Mouse (Mus musculus) liver, embryonic 14.5 days (tissue): Measurements from ENCODE around the gene Slc35b1. TPM values are rescaled to one million over a fixed set of nuclear protein-coding genes. Genes with fewer than 3 reads are reported as not detected.
A peak's percentile ranks its signal among the peaks of the same experiment; 100 is the strongest.

Source experiments
- ATAC-seq: fragments of 200-750 bp; cut with Nextera tagmentation; 2 replicates; pipeline ENCODE4 v1.8.0; 2017; ENCODE audit warnings: moderate number of reproducible peaks, mild to moderate bottlenecking, moderate library complexity; ENCODE audit not compliant: insufficient read depth
- DNase-seq, 3 experiments: peaks; one replicate each; pipeline ENCODE4 v3.0.0-alpha.2; 2012 to 2013; ENCODE audit warnings: low read depth in 3 of 3, low spot score in 3 of 3
- H3K27ac ChIP-seq: fragments of 300-500 bp; sonication (generic); 2 replicates; pipeline ENCODE4 v1.5.1; 2014; ENCODE audit warnings: moderate library complexity, mild to moderate bottlenecking, control low read depth, inconsistent platforms
- H3K27me3 ChIP-seq: fragments of 300-500 bp; sonication (generic); 2 replicates; pipeline ENCODE4 v1.6.1; 2014; ENCODE audit warnings: mild to moderate bottlenecking, low read length, moderate library complexity; ENCODE audit not compliant: control insufficient read depth, insufficient read depth
- H3K36me3 ChIP-seq: fragments of 300-500 bp; sonication (generic); replicated peaks from 2 replicates; pipeline ENCODE4 v1.6.1; 2014; ENCODE audit warnings: low read depth; ENCODE audit not compliant: control insufficient read depth, insufficient read depth
- H3K4me1 ChIP-seq, 2 experiments: fragments of 200-500 bp in 1 of 2; fragments of 300-500 bp in 1 of 2; sonication (generic) in 1 of 2; replicated peaks; 2 replicates each; pipeline ENCODE4 v1.6.1; 2012 to 2014; ENCODE audit warnings: antibody characterized with exemption in 1 of 2, inconsistent platforms in 1 of 2, low read length in 1 of 2; ENCODE audit not compliant: control insufficient read depth in 2 of 2, insufficient read depth in 2 of 2
- H3K4me2 ChIP-seq: fragments of 300-500 bp; sonication (generic); 2 replicates; pipeline ENCODE4 v1.6.1; 2014; ENCODE audit warnings: low read depth, mild to moderate bottlenecking, control low read depth, moderate library complexity
- H3K4me3 ChIP-seq, 2 experiments: fragments of 200-500 bp in 1 of 2; fragments of 300-500 bp in 1 of 2; sonication (generic) in 1 of 2; 2 replicates each; pipeline ENCODE4 v1.5.1; 2012 to 2014; ENCODE audit warnings: low read depth in 2 of 2, low read length in 2 of 2, mild to moderate bottlenecking in 2 of 2, control low read depth in 1 of 2, inconsistent platforms in 1 of 2, moderate library complexity in 1 of 2; ENCODE audit not compliant: insufficient read depth in 1 of 2
- H3K9ac ChIP-seq: fragments of 300-500 bp; sonication (generic); replicated peaks from 2 replicates; pipeline ENCODE4 v1.6.1; 2014; ENCODE audit warnings: mild to moderate bottlenecking, control low read depth, moderate library complexity
- H3K9me3 ChIP-seq: fragments of 300-500 bp; sonication (generic); 2 replicates; pipeline ENCODE4 v1.6.1; 2016; ENCODE audit warnings: low read length, mixed read lengths; ENCODE audit not compliant: control insufficient read depth
- CTCF ChIP-seq: IDR thresholded peaks from 2 replicates; pipeline ENCODE4 v1.5.1; 2016; ENCODE audit warnings: antibody characterized with exemption, low read depth, control low read depth
- EP300 ChIP-seq: IDR thresholded peaks from 2 replicates; pipeline ENCODE4 v1.6.1; 2016; ENCODE audit warnings: antibody characterized with exemption, low read depth
- WGBS: fragments of 180-500 bp; shearing (Covaris S2); extraction: QIAGEN DNeasy Blood & Tissue Kit; methylation state at CpG from one replicate; pipeline ENCODE4 v1.1.7; 2014; ENCODE audit not compliant: insufficient replicate concordance; 5-methylcytosine and 5-hydroxymethylcytosine counted together
- polyA plus RNA-seq, 2 experiments: library from polyadenylated mRNA; depleted of rRNA in 1 of 2; stranded (reverse) in 1 of 2; unstranded in 1 of 2; fragments of >200 nt; fragmentation: Nextera tagmentation in 1 of 2; extraction: Ambion mirVana in 1 of 2; gene quantifications; 2 replicates each; pipeline versions ENCODE4 v1.2.1 to v1.2.3; 2012 to 2014

The Slc35b1 gene
- polyA plus RNA-seq, 2 experiments, result 24.6 to 44.9 TPM

DNA sequence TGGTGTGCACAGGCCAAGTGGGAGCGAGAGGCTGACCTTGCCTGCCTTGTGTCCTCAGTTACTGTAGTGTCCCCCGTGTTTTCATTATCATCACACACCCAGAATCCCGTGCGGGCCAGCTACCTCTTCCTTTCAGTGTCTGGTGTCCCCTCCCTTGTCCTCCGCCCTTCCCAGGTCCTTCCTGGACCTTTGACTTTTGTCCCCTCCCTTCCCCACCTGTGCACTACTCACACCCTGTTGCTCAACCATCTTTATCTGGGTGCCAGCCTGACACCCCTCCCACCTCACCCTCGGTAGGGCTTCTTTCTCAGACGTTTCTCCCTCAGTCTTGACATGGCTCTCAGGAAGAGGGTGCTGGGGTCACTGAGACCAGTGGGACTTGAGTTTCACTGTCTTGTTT lies 2.9 kb downstream of the Slc35b1 start:
- Histone ChIP-seq H3K36me3 (peaks cover 11% of the 10 kb centered on the region), H3K4me2 (no peak overlapping the region), H3K27ac (no peak overlapping the region), H3K4me1 (peaks cover 11 to 12% of the 10 kb centered on the region in 2 experiments), H3K9me3 (no peaks in the 10 kb centered on the region), H3K27me3 (no peaks in the 10 kb centered on the region), H3K9ac (no peak overlapping the region), H3K4me3 (no peak overlapping the region)
- DNase-seq (no peak), ATAC-seq (no peak)
- no peak for TF ChIP-seq EP300
- no peak for TF ChIP-seq CTCF
- 66% methylated on average over 7 of the region's 7 CpGs for WGBS

DNA sequence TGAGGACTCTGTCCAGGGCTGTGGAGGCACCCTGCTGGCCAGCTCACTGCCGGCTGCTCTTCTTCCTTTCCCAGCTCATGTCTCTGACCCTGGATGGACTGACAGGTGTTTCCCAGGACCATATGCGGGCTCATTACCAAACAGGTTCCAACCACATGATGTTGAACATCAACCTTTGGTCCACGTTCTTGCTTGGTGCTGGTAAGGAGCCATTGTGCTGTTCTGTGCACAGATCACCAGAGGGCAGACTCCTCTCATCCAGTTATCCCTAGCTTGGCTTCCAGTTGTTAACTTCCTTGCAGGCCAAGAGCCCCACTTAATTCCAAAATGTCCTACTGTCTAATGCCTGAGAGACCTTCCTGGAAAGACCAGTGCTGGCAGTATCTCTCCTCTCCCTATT lies 4.5 kb downstream of the Slc35b1 start:
- Histone ChIP-seq H3K9ac (no peak overlapping the region), H3K4me3 (no peak overlapping the region), H3K27me3 (no peaks in the 10 kb centered on the region), H3K9me3 (no peaks in the 10 kb centered on the region), H3K4me1 (peaks cover 6 to 7% of the 10 kb centered on the region in 2 experiments), H3K4me2 (no peak overlapping the region), H3K27ac (no peak overlapping the region), H3K36me3 (peaks cover 11% of the 10 kb centered on the region)
- 64% methylated on average over 3 of the region's 3 CpGs for WGBS
- ATAC-seq, result no peak
- TF ChIP-seq CTCF (peak; percentile 45), EP300 (no peak)
- DNase-seq, result no peak

DNA sequence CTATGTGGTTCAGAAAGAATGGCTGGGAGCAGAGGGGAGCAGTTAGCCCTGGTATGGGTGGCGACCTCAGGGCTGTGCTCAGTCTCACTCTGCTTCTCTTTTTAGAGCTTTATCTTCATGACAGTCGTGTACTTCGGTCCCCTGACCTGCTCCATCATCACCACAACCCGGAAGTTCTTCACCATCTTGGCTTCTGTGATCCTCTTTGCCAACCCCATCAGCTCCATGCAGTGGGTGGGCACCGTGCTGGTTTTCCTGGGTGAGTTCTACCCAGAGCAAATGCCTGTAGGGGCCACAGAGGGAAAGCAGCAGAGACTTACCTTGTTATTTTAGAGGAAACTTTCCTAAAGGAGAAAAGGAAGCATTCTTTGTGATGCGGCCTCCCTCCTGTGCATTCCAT lies 5.9 kb downstream of the Slc35b1 start:
- DNase-seq (no peak), ATAC-seq (no peak)
- H3K9ac ChIP-seq, result no peak overlapping the region
- peaks cover 4 to 5% of the 10 kb centered on the region in 2 experiments for H3K4me1 ChIP-seq
- no peak overlapping the region for H3K27ac ChIP-seq
- H3K4me2 ChIP-seq, result no peak overlapping the region
- no peak overlapping the region for H3K4me3 ChIP-seq
- H3K36me3 ChIP-seq, result peaks cover 11% of the 10 kb centered on the region
- H3K27me3 ChIP-seq, result no peaks in the 10 kb centered on the region
- TF ChIP-seq EP300 (no peak), CTCF (no peak)
- WGBS, result 74% methylated on average over 6 of the region's 6 CpGs
- no peaks in the 10 kb centered on the region for H3K9me3 ChIP-seq

DNA sequence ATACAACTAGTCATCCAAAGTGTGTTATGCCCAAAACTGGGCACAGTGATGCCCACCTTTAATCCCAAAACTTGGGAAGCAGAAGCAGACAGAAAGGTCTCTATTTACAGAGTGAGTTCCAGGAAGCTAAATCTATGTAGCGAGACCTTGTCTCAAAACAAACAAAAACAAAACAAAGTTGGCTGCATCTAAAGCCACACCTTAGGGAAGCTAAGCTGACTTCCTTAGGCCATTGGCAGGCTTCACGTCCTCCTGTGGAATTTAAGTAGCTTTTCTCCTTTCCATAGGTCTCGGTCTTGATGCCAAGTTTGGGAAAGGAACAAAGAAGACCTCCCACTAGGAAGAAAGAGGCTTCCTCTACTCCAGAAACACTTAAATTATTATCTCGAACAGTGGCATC lies 6.7 kb downstream of the Slc35b1 start:
- Histone ChIP-seq H3K27me3 (no peaks in the 10 kb centered on the region), H3K9ac (no peak overlapping the region), H3K4me3 (no peak overlapping the region), H3K4me1 (no peaks in the 10 kb centered on the region), H3K9me3 (no peaks in the 10 kb centered on the region), H3K36me3 (peaks cover 11% of the 10 kb centered on the region), H3K27ac (no peak overlapping the region), H3K4me2 (no peak overlapping the region)
- no peak for ATAC-seq
- no peak for TF ChIP-seq CTCF
- TF ChIP-seq EP300, result no peak
- WGBS, result 79% methylated on average over 4 of the region's 4 CpGs
- no peak for DNase-seq

DNA sequence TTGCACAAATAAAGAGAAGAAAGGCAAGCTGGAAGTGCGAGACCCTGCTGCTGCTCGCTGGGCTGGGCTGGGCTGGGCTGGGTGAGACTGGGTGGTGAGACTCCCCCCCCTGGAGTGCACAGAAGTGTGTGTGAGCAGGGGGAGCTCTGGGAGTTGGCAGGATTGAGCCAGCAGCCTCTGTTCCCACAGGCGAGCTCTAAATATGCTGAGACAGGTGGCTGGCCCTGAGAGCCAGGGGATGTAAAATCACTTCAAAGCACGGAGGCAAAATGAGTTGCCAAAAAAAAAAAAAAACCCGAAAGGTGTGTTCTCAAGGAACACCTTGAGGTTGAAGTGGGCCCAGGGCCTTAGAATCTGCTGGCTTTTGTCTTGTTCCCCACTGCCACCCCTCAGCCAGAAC lies 7.3 kb downstream of the Slc35b1 start:
- no peak overlapping the region for H3K4me3 ChIP-seq
- H3K27me3 ChIP-seq, result no peaks in the 10 kb centered on the region
- H3K4me2 ChIP-seq, result no peak overlapping the region
- peaks cover 11% of the 10 kb centered on the region for H3K36me3 ChIP-seq
- ATAC-seq (no peak), DNase-seq (no peak)
- 67% methylated on average over 5 of the region's 5 CpGs for WGBS
- no peaks in the 10 kb centered on the region for H3K4me1 ChIP-seq
- no peak overlapping the region for H3K9ac ChIP-seq
- H3K9me3 ChIP-seq, result no peaks in the 10 kb centered on the region
- TF ChIP-seq EP300 (no peak), CTCF (no peak)
- no peak overlapping the region for H3K27ac ChIP-seq
